19 mouse cellular contexts compared by ENCODE assay signal in genomic region chr19:25439807-25440206, GRCm38 (mm10).
DNase-seq lines count a peak whose midpoint lies in the region; ATAC-seq lines count a peak whose summit lies in the region.
"Had no signal": no experiment of that assay in that cellular context is flagged by ENCODE, and none has a peak within 500 bp of the region (broad histone marks: within the 10 kb centered on the region; RNA-seq: fewer than 3 reads in every experiment).

No protein-coding gene starts in this region.

- no peak overlapping the region for H3K9ac ChIP-seq in neural tube, embryonic 15.5 days (replicated peaks)
- H3K9ac ChIP-seq: embryonic facial prominence, embryonic 15.5 days; forebrain, embryonic 12.5 days; intestine, embryonic 15.5 days; lung, embryonic 14.5 days; stomach, embryonic 15.5 days had no signal

- no peak overlapping the region for H3K4me3 ChIP-seq in neural tube, embryonic 15.5 days (replicated peaks)
- H3K4me3 ChIP-seq: embryonic facial prominence, embryonic 15.5 days; forebrain, embryonic 12.5 days; heart, embryonic 10.5 days; intestine, embryonic 15.5 days; stomach, embryonic 15.5 days had no signal

- ATAC-seq in neural tube, embryonic 15.5 days (ENCODE audit: low FRiP score): peak; percentile 61; the same call in 1 of the 2 replicates
- ATAC-seq: intestine, embryonic 15.5 days had no signal

- peaks cover 10% of the 10 kb centered on the region; the same call in 1 of the 2 replicates for H3K4me1 ChIP-seq in neural tube, embryonic 15.5 days
- H3K4me1 ChIP-seq: heart, embryonic 10.5 days had no signal

- 45% methylated on average over 6 of the region's 6 CpGs for WGBS in neural tube, embryonic 15.5 days

- H3K27ac ChIP-seq in neural tube, embryonic 15.5 days (replicated peaks): no peak overlapping the region
- H3K27ac ChIP-seq: embryonic facial prominence, embryonic 15.5 days; forebrain, embryonic 12.5 days; heart, embryonic 10.5 days; intestine, embryonic 15.5 days; stomach, embryonic 15.5 days had no signal

- peak; percentile 30 to 64 for DNase-seq in frontal cortex, postnatal 14 days (ENCODE audit: low spot score in 2 of 2)
- DNase-seq in frontal cortex, postnatal 36 days (ENCODE audit: low spot score in 2 of 2): no peak
- DNase-seq in layer of hippocampus, postnatal 36 days: peak; percentile 26 to 42
- DNase-seq in layer of hippocampus, postnatal 25 days (ENCODE audit: extremely low spot score in 1 of 2, low spot score in 1 of 2): no peak
- peak; percentile 71 to 82 for DNase-seq in right cerebral cortex, postnatal 10 days (ENCODE audit: low spot score in 2 of 2)
- no peak for DNase-seq in right cerebral cortex, adult 2 months (ENCODE audit: low spot score in 2 of 2)
- DNase-seq in cerebellum, adult 9-11 months: no peak
- DNase-seq: cerebellum, adult 11 months; gastrocnemius, postnatal 36 days; heart, postnatal 14 days; lung, embryonic 14.5 days; spleen, adult 18-20 months had no signal

- H3K4me2 ChIP-seq in neural tube, embryonic 15.5 days: no peak overlapping the region
- H3K4me2 ChIP-seq: embryonic facial prominence, embryonic 15.5 days; forebrain, embryonic 12.5 days; intestine, embryonic 15.5 days; liver, embryonic 11.5 days; lung, embryonic 14.5 days; stomach, embryonic 15.5 days had no signal

- H3K27me3 ChIP-seq in neural tube, embryonic 15.5 days (replicated peaks): no peaks in the 10 kb centered on the region
- H3K27me3 ChIP-seq: embryonic facial prominence, embryonic 15.5 days; forebrain, embryonic 12.5 days; intestine, embryonic 15.5 days; stomach, embryonic 15.5 days had no signal

- H3K9me3 ChIP-seq in neural tube, embryonic 15.5 days (replicated peaks): no peaks in the 10 kb centered on the region
- H3K9me3 ChIP-seq: embryonic facial prominence, embryonic 15.5 days; forebrain, embryonic 12.5 days; heart, embryonic 10.5 days; intestine, embryonic 15.5 days; stomach, embryonic 15.5 days had no signal

- no peaks in the 10 kb centered on the region for H3K36me3 ChIP-seq in neural tube, embryonic 15.5 days
- H3K36me3 ChIP-seq: embryonic facial prominence, embryonic 15.5 days; forebrain, embryonic 12.5 days; intestine, embryonic 15.5 days; stomach, embryonic 15.5 days had no signal

Comparison
In these comparisons a context has a peak if more than half of its experiments do, and no peak if none do; other contexts are left out.
1. DNase-seq: peak in frontal cortex, postnatal 14 days (2 of 2), layer of hippocampus, postnatal 36 days (2 of 2) and right cerebral cortex, postnatal 10 days (2 of 2); none in frontal cortex, postnatal 36 days (0 of 2), layer of hippocampus, postnatal 25 days (0 of 2), right cerebral cortex, adult 2 months (0 of 2) and cerebellum, adult 9-11 months (single experiment).